Mouse (Mus musculus) CH12.LX (cell line): Measurements from ENCODE around the gene Col6a6. TPM values are rescaled to one million over a fixed set of nuclear protein-coding genes. Genes with fewer than 3 reads are reported as not detected.

ENCODE experiments used
- DNase-seq: peaks from one replicate; pipeline ENCODE4 v3.0.0-alpha.2; 2013; ENCODE audit errors: extremely low read depth
- H3K27ac ChIP-seq: 2 replicates; pipeline ENCODE4 v1.5.1; 2012; ENCODE audit warnings: low read depth, mild to moderate bottlenecking, control low read depth, moderate library complexity; ENCODE audit not compliant: insufficient read depth
- H3K27me3 ChIP-seq: replicated peaks from 2 replicates; pipeline ENCODE3; 2012; ENCODE audit warnings: inconsistent platforms
- H3K36me3 ChIP-seq, 2 experiments: replicated peaks in 1 of 2; 2 replicates each; pipeline versions ENCODE3 to v1.6.1; 2012; ENCODE audit warnings: inconsistent platforms in 1 of 2, low read length in 1 of 2, mild to moderate bottlenecking in 1 of 2, mixed read lengths in 1 of 2, moderate library complexity in 1 of 2; ENCODE audit not compliant: control insufficient read depth in 1 of 2, insufficient read depth in 1 of 2
- H3K4me1 ChIP-seq, 2 experiments: 2 replicates each; pipeline ENCODE4 v1.6.1; 2012; ENCODE audit warnings: inconsistent platforms in 1 of 2, moderate library complexity in 1 of 2; ENCODE audit not compliant: insufficient read depth in 2 of 2, control insufficient read depth in 1 of 2
- H3K4me2 ChIP-seq: 2 replicates; pipeline ENCODE4 v1.6.1; 2012; ENCODE audit warnings: low read depth, mild to moderate bottlenecking, control low read depth; ENCODE audit not compliant: poor library complexity, insufficient read depth, severe bottlenecking
- H3K4me3 ChIP-seq, 3 experiments: fragments of 150-350 bp in 1 of 3; sonication (generic) in 1 of 3; replicated peaks in 1 of 3; 2 replicates each; pipeline versions ENCODE3 to v1.5.1; 2011 to 2012; ENCODE audit warnings: low read depth in 2 of 3, low read length in 2 of 3, mild to moderate bottlenecking in 2 of 3, moderate library complexity in 2 of 3, control low read depth in 1 of 3, improper control_type of control experiment in 1 of 3, inconsistent platforms in 1 of 3, mixed read lengths in 1 of 3; ENCODE audit not compliant: poor library complexity in 1 of 3
- H3K79me2 ChIP-seq: replicated peaks from 2 replicates; pipeline ENCODE4 v1.6.1; 2012; ENCODE audit warnings: mild to moderate bottlenecking, moderate library complexity; ENCODE audit not compliant: control insufficient read depth, poor library complexity, insufficient read depth, severe bottlenecking; ENCODE audit errors: extremely low read depth
- H3K9ac ChIP-seq: 2 replicates; pipeline ENCODE4 v1.6.1; 2012; ENCODE audit warnings: low read depth, mild to moderate bottlenecking, control low read depth, moderate library complexity; ENCODE audit not compliant: insufficient read depth
- H3K9me3 ChIP-seq: replicated peaks from 2 replicates; pipeline ENCODE3; 2012; ENCODE audit warnings: low read length, inconsistent platforms, mixed read lengths
- CHD1 ChIP-seq: IDR thresholded peaks from 2 replicates; pipeline ENCODE4 v1.6.1; 2012; ENCODE audit warnings: low read depth, low read length, improper control_type of control experiment, inconsistent platforms
- CTCF ChIP-seq, 2 experiments: IDR thresholded peaks in 1 of 2; conservative IDR thresholded peaks in 1 of 2; 2 replicates each; pipeline ENCODE4 v1.5.1; 2011 to 2012; ENCODE audit warnings: low read depth in 2 of 2, low read length in 2 of 2, improper control_type of control experiment in 1 of 2, inconsistent platforms in 1 of 2, mild to moderate bottlenecking in 1 of 2, moderate library complexity in 1 of 2
- ELF1 ChIP-seq: IDR thresholded peaks from 2 replicates; pipeline ENCODE4 v1.6.1; 2014; ENCODE audit warnings: low read depth, mild to moderate bottlenecking, inconsistent platforms, low read length, improper control_type of control experiment
- JUN ChIP-seq: IDR thresholded peaks from 2 replicates; pipeline ENCODE4 v1.6.1; 2011; ENCODE audit warnings: low read depth, mild to moderate bottlenecking, low read length, improper control_type of control experiment, moderate library complexity; ENCODE audit not compliant: insufficient read depth
- MXI1 ChIP-seq: IDR thresholded peaks from 2 replicates; pipeline ENCODE4 v1.6.1; 2011; ENCODE audit warnings: mild to moderate bottlenecking, low read depth, low read length, improper control_type of control experiment
- MYC ChIP-seq: IDR thresholded peaks from 2 replicates; pipeline ENCODE4 v1.6.1; 2011; ENCODE audit warnings: low read depth, mild to moderate bottlenecking, improper control_type of control experiment, low read length
- NELFE ChIP-seq: IDR thresholded peaks from 2 replicates; pipeline ENCODE4 v1.6.1; 2011; ENCODE audit warnings: low read depth, low read length, improper control_type of control experiment
- PAX5 ChIP-seq: IDR thresholded peaks from 2 replicates; pipeline ENCODE4 v1.6.1; 2012; ENCODE audit warnings: low read length, inconsistent platforms, mixed read lengths
- POLR2A ChIP-seq: IDR thresholded peaks from 2 replicates; pipeline ENCODE4 v1.6.1; 2011; ENCODE audit warnings: low read depth, mild to moderate bottlenecking, improper control_type of control experiment, low read length
- RCOR1 ChIP-seq: conservative IDR thresholded peaks from 2 replicates; pipeline ENCODE4 v1.6.1; 2012; ENCODE audit warnings: low read depth, mild to moderate bottlenecking, inconsistent platforms, low read length, improper control_type of control experiment
- SIN3A ChIP-seq: IDR thresholded peaks from 2 replicates; pipeline ENCODE4 v1.6.1; 2012; ENCODE audit warnings: low read length, improper control_type of control experiment, inconsistent platforms
- TCF12 ChIP-seq: IDR thresholded peaks from 2 replicates; pipeline ENCODE4 v1.6.1; 2014; ENCODE audit warnings: low read depth, mild to moderate bottlenecking, inconsistent platforms, low read length, improper control_type of control experiment
- UBTF ChIP-seq: IDR thresholded peaks from 2 replicates; pipeline ENCODE4 v1.6.1; 2012; ENCODE audit warnings: low read depth, mild to moderate bottlenecking, inconsistent platforms, low read length, improper control_type of control experiment, moderate library complexity
- ZC3H11A ChIP-seq: IDR thresholded peaks from 2 replicates; pipeline ENCODE4 v1.6.1; 2012; ENCODE audit warnings: low read depth, mild to moderate bottlenecking, inconsistent platforms, low read length, improper control_type of control experiment
- ZNF384 ChIP-seq: IDR thresholded peaks from 2 replicates; pipeline ENCODE4 v1.6.1; 2012; ENCODE audit warnings: low read depth, low read length, improper control_type of control experiment, inconsistent platforms
- dilution Hi-C: fragments of 300-500 bp; cut with MboI; formaldehyde crosslinking; loops from 2 replicates; pipeline ENCODE4 v1.14.3; 2020; ENCODE audit warnings: low sequenced_read_pairs; ENCODE audit not compliant: extremely low pct_unique_long_range_greater_than_20kb, extremely low pct_ligation_motif_present
- in situ Hi-C: fragments of 300-500 bp; cut with MboI; formaldehyde crosslinking; loops from 3 replicates; pipeline ENCODE4 v1.14.3; 2019; ENCODE audit warnings: low sequenced_read_pairs, low pct_ligation_motif_present, low pct_unique_long_range_greater_than_20kb, mixed read lengths
- polyA plus RNA-seq: library from polyadenylated mRNA; unstranded; fragments of >175 nt; gene quantifications from 2 replicates; pipeline ENCODE4 v1.2.1, GENCODE M21; 2012; ENCODE audit warnings: low read depth; ENCODE audit not compliant: insufficient read length
- total RNA-seq, 2 experiments: library from RNA; depleted of rRNA; stranded (reverse); fragments of 300-350 nt in 1 of 2; fragments of >200 nt in 1 of 2; gene quantifications; 2 replicates each; pipeline ENCODE4 v1.2.3; 2012 to 2014

Gene Col6a6
- total and polyA plus RNA-seq, 3 experiments = not detected

- in situ Hi-C loops (no loop called here), dilution Hi-C loops (no loop called here)
- no peak for DNase-seq
- Histone ChIP-seq H3K27me3 (peaks cover 37% of the 10 kb centered on the region), H3K9me3 (no peaks in the 10 kb centered on the region), H3K9ac (no peak overlapping the region), H3K27ac (no peak overlapping the region), H3K4me2 (no peak overlapping the region), H3K79me2 (no peaks in the 10 kb centered on the region), H3K36me3 (no peaks in the 10 kb centered on the region), H3K4me1 (peaks cover 0 to 16% of the 10 kb centered on the region in 2 experiments; a peak in 2 of 4 replicates), H3K4me3 (no peak overlapping the region)
- no peak for TF ChIP-seq ZNF384
- no peak for TF ChIP-seq CHD1
- TF ChIP-seq MXI1 = no peak
- TF ChIP-seq JUN = no peak
- TF ChIP-seq MYC = no peak
- no peak for TF ChIP-seq PAX5
- no peak for TF ChIP-seq ELF1
- TF ChIP-seq ZC3H11A = no peak
- no peak for TF ChIP-seq POLR2A
- TF ChIP-seq SIN3A = no peak
- TF ChIP-seq, all 38 proteins: peak for 0
Measured at GRCm38 (mm10) chr9:105705011-105705410, 122.9 kb downstream of the Col6a6 start.

DNA sequence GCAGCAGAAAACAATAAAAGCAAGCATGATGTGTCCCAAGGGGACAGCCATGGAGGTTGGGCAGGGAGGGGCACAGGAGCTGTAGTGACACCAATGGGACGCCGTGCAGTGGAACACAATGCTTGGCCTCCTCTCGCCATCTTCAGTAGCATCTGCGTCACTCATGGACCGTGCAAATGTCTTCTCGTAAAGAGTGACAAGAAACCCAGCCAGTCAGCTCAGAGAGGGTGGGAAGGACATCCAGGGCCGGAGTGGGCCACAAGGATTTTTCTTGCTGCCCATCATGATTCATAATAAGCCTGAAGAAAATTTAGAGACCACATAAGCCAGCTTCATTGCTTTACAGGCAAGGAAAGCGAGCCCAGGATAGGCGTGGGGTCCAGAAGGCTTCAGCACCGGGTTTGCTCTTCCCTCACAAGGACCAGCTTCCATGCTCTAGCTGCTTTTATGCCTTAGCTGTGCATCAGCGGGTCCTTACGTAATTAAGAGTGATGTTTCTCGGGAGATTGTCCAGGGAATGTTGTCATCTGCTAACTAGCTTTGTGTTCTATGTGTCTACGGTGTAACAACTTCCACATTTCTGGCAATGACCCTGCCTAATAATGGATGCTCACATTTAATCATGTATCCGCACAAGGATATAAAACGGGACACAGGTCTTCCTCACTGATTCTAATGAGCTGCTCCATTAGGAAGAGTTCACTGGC, 123.6 kb downstream of the Col6a6 start:
- dilution Hi-C loops (no loop called here), in situ Hi-C loops (no loop called here)
- H3K4me3 ChIP-seq = no peak overlapping the region
- H3K9ac ChIP-seq = no peak overlapping the region
- H3K27ac ChIP-seq = no peak overlapping the region
- H3K27me3 ChIP-seq = peaks cover 33% of the 10 kb centered on the region
- H3K36me3 ChIP-seq = no peaks in the 10 kb centered on the region
- peaks cover 0 to 16% of the 10 kb centered on the region in 2 experiments; a peak in 2 of 4 replicates for H3K4me1 ChIP-seq
- no peak for TF ChIP-seq POLR2A
- TF ChIP-seq TCF12 = no peak
- no peak for TF ChIP-seq CTCF (conservative IDR thresholded peaks at IDR 0.05 in 1 of 2, IDR thresholded peaks at IDR 0.05 in 1 of 2; ENCODE audit: low read depth in 2 of 2, low read length in 2 of 2)
- TF ChIP-seq UBTF = no peak
- TF ChIP-seq ELF1 = no peak
- no peak for TF ChIP-seq MYC
- no peak for TF ChIP-seq NELFE
- TF ChIP-seq RCOR1 = no peak
- no peak overlapping the region for H3K4me2 ChIP-seq
- H3K79me2 ChIP-seq = no peaks in the 10 kb centered on the region
- no peaks in the 10 kb centered on the region for H3K9me3 ChIP-seq
- no peak for DNase-seq
